Mouse (Mus musculus) layer of hippocampus, adult 18-20 months (tissue): ENCODE data around the gene Zfp668. TPM values are rescaled to one million over a fixed set of nuclear protein-coding genes. Genes with fewer than 3 reads are reported as not detected.

Source experiments
- DNase-seq, 2 experiments: peaks; one replicate each; pipeline ENCODE4 v3.0.0; 2022; ENCODE audit warnings: low spot score in 2 of 2
- total RNA-seq, 2 experiments: library from RNA; stranded (reverse); gene quantifications; 2 replicates each; pipeline ENCODE4 v1.2.3; 2021

The Zfp668 gene
- total RNA-seq, 2 experiments from 2014 or later, result 20.9 to 25.7 TPM

GRCm38 (mm10) chr7:127813821-127814220, 62.8 kb downstream of the Zfp668 start:
- DNase-seq, result no peak

Other genes starting within 250 kb of the Zfp668 start
- 10 to 100 TPM; 34.4 to 34.6 TPM for gene Bcl7c, start 167.9 kb downstream of the Zfp668 start, total RNA-seq
- gene Ctf1, start 164.1 kb downstream of the Zfp668 start, total RNA-seq, result 1 to 10 TPM; 3.5 to 4.6 TPM
- gene Ctf2, start 144.7 kb downstream of the Zfp668 start, total RNA-seq, result not detected
- 10 to 100 TPM; 59.2 to 59.7 TPM for gene Fbxl19, start 132.3 kb downstream of the Zfp668 start, total RNA-seq
- gene Orai3, start 107.0 kb downstream of the Zfp668 start, total RNA-seq, result 10 to 100 TPM; 25.9 to 29.3 TPM
- 10 to 100 TPM; 35.4 to 44.6 TPM for gene Setd1a, start 100.2 kb downstream of the Zfp668 start, total RNA-seq
- gene Gm49388, start 91.2 kb downstream of the Zfp668 start, total RNA-seq, result 1 to 10 TPM; 4.1 to 5.2 TPM
- 1 to 10 TPM; 6.3 to 7.8 TPM for gene Hsd3b7, start 76.2 kb downstream of the Zfp668 start, total RNA-seq
- gene Stx4a, start 52.5 kb downstream of the Zfp668 start, total RNA-seq, result 10 to 100 TPM; 65.6 to 68.6 TPM
- gene Stx1b, start 52.3 kb downstream of the Zfp668 start, total RNA-seq, result 100 to 1,000 TPM; 335 to 338 TPM
- 10 to 100 TPM; 34.6 to 35.9 TPM for gene Zfp646, start 607 bp downstream of the Zfp668 start, total RNA-seq
- 1 to 10 TPM; 2.8 to 3.3 TPM for gene Prss53, start 14.1 kb upstream of the Zfp668 start, total RNA-seq
- not detected for gene Gm21974, start 18.6 kb upstream of the Zfp668 start, total RNA-seq
- 10 to 100 TPM; 22.9 to 30.8 TPM for gene Vkorc1, start 18.8 kb upstream of the Zfp668 start, total RNA-seq
- gene Bckdk, start 27.3 kb upstream of the Zfp668 start, total RNA-seq, result 10 to 100 TPM; 41.4 to 42.4 TPM
- 10 to 100 TPM; 29.8 to 30.9 TPM for gene Kat8, start 35.7 kb upstream of the Zfp668 start, total RNA-seq
- under 1 TPM; 0.25 to 0.46 TPM for gene Prss8, start 53.3 kb upstream of the Zfp668 start, total RNA-seq
- 10 to 100 TPM; 10.3 to 10.5 TPM for gene Prss36, start 69.9 kb upstream of the Zfp668 start, total RNA-seq
- 100 to 1,000 TPM; 279 to 285 TPM for gene Fus, start 90.6 kb upstream of the Zfp668 start, total RNA-seq
- 1 to 10 TPM; 2.1 to 3.2 TPM for gene Pycard, start 117.0 kb upstream of the Zfp668 start, total RNA-seq
- under 1 TPM; 0.32 to 0.58 TPM for gene Trim72, start 127.1 kb upstream of the Zfp668 start, total RNA-seq
- gene Itgam, start 185.8 kb upstream of the Zfp668 start, total RNA-seq, result 10 to 100 TPM; 11.0 to 11.2 TPM
- under 1 TPM in 1 of 2 experiments, not detected in 1; 0.25 TPM for gene Gm49368, start 185.9 kb upstream of the Zfp668 start, total RNA-seq